Mouse (Mus musculus): ENCODE results near the gene Clic4. TPM values are rescaled to one million over a fixed set of nuclear protein-coding genes. Genes with fewer than 3 reads are reported as not detected.

The Clic4 gene
- polyA plus RNA-seq, 1 experiment = 139 TPM

- H3K79me3 ChIP-seq (ENCODE audit: low read depth) = peaks cover 57% of the 10 kb centered on the region
- peaks cover 53% of the 10 kb centered on the region for H3K36me3 ChIP-seq (ENCODE audit: control insufficient read depth, insufficient read depth)
- H3K79me2 ChIP-seq (ENCODE audit: control insufficient read depth, insufficient read depth) = peaks cover 95% of the 10 kb centered on the region
- TF ChIP-seq CTCF (IDR thresholded peaks at IDR 0.05; ENCODE audit: control insufficient read depth, insufficient read depth, insufficient read length) (no peak), MYOG (IDR thresholded peaks at IDR 0.05; ENCODE audit: control insufficient read depth, extremely low read depth, insufficient read length) (no peak), USF1 (IDR thresholded peaks at IDR 0.05; ENCODE audit: low read depth) (no peak), MAX (IDR thresholded peaks at IDR 0.05) (no peak), MYOD1 (IDR thresholded peaks at IDR 0.05; ENCODE audit: control insufficient read depth, insufficient read length, low read depth) (no peak), CEBPB (IDR thresholded peaks at IDR 0.05; ENCODE audit: low read depth) (no peak), FOSL1 (IDR thresholded peaks at IDR 0.05; ENCODE audit: insufficient read depth, low read length, poor library complexity, severe bottlenecking) (no peak)
- H3K4me3 ChIP-seq (ENCODE audit: insufficient read depth, poor library complexity, severe bottlenecking) = no peak overlapping the region
- H3ac ChIP-seq (ENCODE audit: control insufficient read depth, insufficient read length, low read depth) = no peak overlapping the region
- no peaks in the 10 kb centered on the region for H3K27me3 ChIP-seq (ENCODE audit: control insufficient read depth, insufficient read depth, insufficient read length)
Measured at GRCm38 (mm10) chr4:135236658-135237057, 36.0 kb downstream of the Clic4 start.

- TF ChIP-seq MAX (IDR thresholded peaks at IDR 0.05) (no peak), MYOG (IDR thresholded peaks at IDR 0.05; ENCODE audit: control insufficient read depth, extremely low read depth, insufficient read length) (no peak), CEBPB (IDR thresholded peaks at IDR 0.05; ENCODE audit: low read depth) (no peak), CTCF (IDR thresholded peaks at IDR 0.05; ENCODE audit: control insufficient read depth, insufficient read depth, insufficient read length) (no peak), FOSL1 (IDR thresholded peaks at IDR 0.05; ENCODE audit: insufficient read depth, low read length, poor library complexity, severe bottlenecking) (no peak), MYOD1 (IDR thresholded peaks at IDR 0.05; ENCODE audit: control insufficient read depth, insufficient read length, low read depth) (no peak), USF1 (IDR thresholded peaks at IDR 0.05; ENCODE audit: low read depth) (no peak)
- Histone ChIP-seq H3K79me3 (ENCODE audit: low read depth) (peaks cover 57% of the 10 kb centered on the region), H3K4me3 (ENCODE audit: insufficient read depth, poor library complexity, severe bottlenecking) (no peak overlapping the region), H3K27me3 (ENCODE audit: control insufficient read depth, insufficient read depth, insufficient read length) (no peaks in the 10 kb centered on the region), H3ac (ENCODE audit: control insufficient read depth, insufficient read length, low read depth) (no peak overlapping the region), H3K79me2 (ENCODE audit: control insufficient read depth, insufficient read depth) (peaks cover 95% of the 10 kb centered on the region), H3K36me3 (ENCODE audit: control insufficient read depth, insufficient read depth) (peaks cover 53% of the 10 kb centered on the region)
Measured at GRCm38 (mm10) chr4:135235546-135235945, 37.1 kb downstream of the Clic4 start.

- TF ChIP-seq USF1 (IDR thresholded peaks at IDR 0.05; ENCODE audit: low read depth) (no peak), MYOG (IDR thresholded peaks at IDR 0.05; ENCODE audit: control insufficient read depth, extremely low read depth, insufficient read length) (no peak), MAX (IDR thresholded peaks at IDR 0.05) (no peak), FOSL1 (IDR thresholded peaks at IDR 0.05; ENCODE audit: insufficient read depth, low read length, poor library complexity, severe bottlenecking) (no peak), CTCF (IDR thresholded peaks at IDR 0.05; ENCODE audit: control insufficient read depth, insufficient read depth, insufficient read length) (no peak), MYOD1 (IDR thresholded peaks at IDR 0.05; ENCODE audit: control insufficient read depth, insufficient read length, low read depth) (no peak), CEBPB (IDR thresholded peaks at IDR 0.05; ENCODE audit: low read depth) (no peak)
- H3ac ChIP-seq (ENCODE audit: control insufficient read depth, insufficient read length, low read depth) = no peak overlapping the region
- peaks cover 41% of the 10 kb centered on the region for H3K36me3 ChIP-seq (ENCODE audit: control insufficient read depth, insufficient read depth)
- H3K4me3 ChIP-seq (ENCODE audit: insufficient read depth, poor library complexity, severe bottlenecking) = no peak overlapping the region
- H3K79me3 ChIP-seq (ENCODE audit: low read depth) = peaks cover 48% of the 10 kb centered on the region
- H3K79me2 ChIP-seq (ENCODE audit: control insufficient read depth, insufficient read depth) = peaks cover 95% of the 10 kb centered on the region
- H3K27me3 ChIP-seq (ENCODE audit: control insufficient read depth, insufficient read depth, insufficient read length) = no peaks in the 10 kb centered on the region
Measured at GRCm38 (mm10) chr4:135232563-135232962, 40.1 kb downstream of the Clic4 start.

GRCm38 (mm10) chr4:135231543-135231942 lies 41.1 kb downstream of the Clic4 start:
- Histone ChIP-seq H3K79me2 (ENCODE audit: control insufficient read depth, insufficient read depth) (peaks cover 95% of the 10 kb centered on the region), H3K79me3 (ENCODE audit: low read depth) (peaks cover 46% of the 10 kb centered on the region), H3K36me3 (ENCODE audit: control insufficient read depth, insufficient read depth) (peaks cover 35% of the 10 kb centered on the region), H3K27me3 (ENCODE audit: control insufficient read depth, insufficient read depth, insufficient read length) (no peaks in the 10 kb centered on the region), H3K4me3 (ENCODE audit: insufficient read depth, poor library complexity, severe bottlenecking) (no peak overlapping the region), H3ac (ENCODE audit: control insufficient read depth, insufficient read length, low read depth) (no peak overlapping the region)
- TF ChIP-seq CTCF (IDR thresholded peaks at IDR 0.05; ENCODE audit: control insufficient read depth, insufficient read depth, insufficient read length) (no peak), MYOG (IDR thresholded peaks at IDR 0.05; ENCODE audit: control insufficient read depth, extremely low read depth, insufficient read length) (no peak), MAX (IDR thresholded peaks at IDR 0.05) (no peak), FOSL1 (IDR thresholded peaks at IDR 0.05; ENCODE audit: insufficient read depth, low read length, poor library complexity, severe bottlenecking) (no peak), USF1 (IDR thresholded peaks at IDR 0.05; ENCODE audit: low read depth) (no peak), CEBPB (IDR thresholded peaks at IDR 0.05; ENCODE audit: low read depth) (no peak), MYOD1 (IDR thresholded peaks at IDR 0.05; ENCODE audit: control insufficient read depth, insufficient read length, low read depth) (no peak)

GRCm38 (mm10) chr4:135231136-135231535 lies 41.5 kb downstream of the Clic4 start:
- H3K36me3 ChIP-seq (ENCODE audit: control insufficient read depth, insufficient read depth) = peaks cover 35% of the 10 kb centered on the region
- TF ChIP-seq FOSL1 (IDR thresholded peaks at IDR 0.05; ENCODE audit: insufficient read depth, low read length, poor library complexity, severe bottlenecking) = no peak
- TF ChIP-seq CEBPB (IDR thresholded peaks at IDR 0.05; ENCODE audit: low read depth) = no peak
- no peak for TF ChIP-seq MYOD1 (IDR thresholded peaks at IDR 0.05; ENCODE audit: control insufficient read depth, insufficient read length, low read depth)
- no peak for TF ChIP-seq USF1 (IDR thresholded peaks at IDR 0.05; ENCODE audit: low read depth)
- TF ChIP-seq MYOG (IDR thresholded peaks at IDR 0.05; ENCODE audit: control insufficient read depth, extremely low read depth, insufficient read length) = no peak
- TF ChIP-seq CTCF (IDR thresholded peaks at IDR 0.05; ENCODE audit: control insufficient read depth, insufficient read depth, insufficient read length) = no peak
- TF ChIP-seq MAX (IDR thresholded peaks at IDR 0.05) = no peak
- H3ac ChIP-seq (ENCODE audit: control insufficient read depth, insufficient read length, low read depth) = no peak overlapping the region
- H3K4me3 ChIP-seq (ENCODE audit: insufficient read depth, poor library complexity, severe bottlenecking) = no peak overlapping the region
- H3K79me2 ChIP-seq (ENCODE audit: control insufficient read depth, insufficient read depth) = peaks cover 96% of the 10 kb centered on the region
- no peaks in the 10 kb centered on the region for H3K27me3 ChIP-seq (ENCODE audit: control insufficient read depth, insufficient read depth, insufficient read length)
- peaks cover 47% of the 10 kb centered on the region for H3K79me3 ChIP-seq (ENCODE audit: low read depth)

Measured in C2C12 (cell line).